Mouse (Mus musculus): ENCODE results near the gene Syap1.

DNA sequence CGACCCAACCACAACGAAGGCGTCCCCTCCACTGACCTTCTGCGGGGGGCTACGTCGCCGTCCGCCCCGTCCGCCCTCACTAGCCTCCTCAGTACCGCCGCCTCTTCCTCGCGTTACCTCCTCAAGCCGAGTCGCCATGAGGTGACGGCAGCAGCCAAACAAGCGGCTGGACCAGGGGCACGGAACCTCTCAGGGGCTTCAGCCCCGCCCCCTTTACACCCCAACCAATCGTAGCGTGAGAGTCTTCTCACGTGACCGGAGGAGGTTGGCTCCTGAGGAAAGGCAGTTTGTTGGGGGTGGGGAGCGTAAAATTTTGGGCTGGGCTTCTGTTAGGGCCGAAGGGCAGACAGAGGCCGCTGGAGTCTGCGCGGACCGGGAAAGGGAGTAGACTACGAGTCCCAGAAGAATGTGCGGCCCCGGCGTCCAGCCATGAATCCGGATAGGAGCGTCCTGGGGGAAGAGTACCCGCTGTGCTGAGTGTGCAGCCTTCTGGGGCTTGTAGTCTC is 59.0 kb downstream of the Syap1 start, which contains the start of gene Txlng:
- TF ChIP-seq CTCF (IDR thresholded peaks at IDR 0.05; ENCODE audit: extremely low read depth, insufficient read depth, low read length) (no peak), POLR2A (IDR thresholded peaks at IDR 0.05; ENCODE audit: extremely low read depth, insufficient read depth, low read length) (peak; percentile 85)

All from cortical plate, adult 2 months (tissue).